Mouse (Mus musculus): ENCODE results near the gene Maff. TPM values are rescaled to one million over a fixed set of nuclear protein-coding genes. Genes with fewer than 3 reads are reported as not detected.
A peak's percentile ranks its signal among the peaks of the same experiment; 100 is the strongest.

Maff gene
- polyA plus RNA-seq, 1 experiment from 2014 or later, result 1.7 TPM

DNA sequence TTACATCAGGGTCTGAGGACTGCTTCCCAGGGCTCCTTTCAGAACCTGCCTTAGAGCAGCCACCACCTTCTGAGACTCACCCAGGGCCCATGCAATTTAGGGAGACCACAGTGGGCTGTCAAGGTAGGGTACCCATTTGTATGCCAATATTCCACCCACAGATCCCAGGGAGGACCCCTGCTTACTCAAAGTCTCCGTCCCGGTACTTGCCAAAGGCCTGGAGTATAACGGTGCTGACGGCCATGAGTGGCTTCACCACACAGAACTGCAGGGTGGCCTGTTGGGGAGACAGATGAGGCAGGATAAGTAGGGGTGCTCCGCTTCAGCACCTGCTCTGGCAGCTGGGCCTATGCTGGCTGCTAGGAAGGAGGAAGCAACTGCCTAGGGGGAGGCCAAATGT lies 20.0 kb downstream of the Maff start:
- no peak overlapping the region for H3K9ac ChIP-seq
- WGBS, result 84% methylated on average over 5 of the region's 5 CpGs
- no peak for ATAC-seq (ENCODE audit: extremely low read depth, insufficient number of reproducible peaks, low FRiP score, low TSS enrichment)
- H3K4me3 ChIP-seq, result no peak overlapping the region
- no peaks in the 10 kb centered on the region for H3K27me3 ChIP-seq (replicated peaks)
- H3K27ac ChIP-seq (replicated peaks), result no peak overlapping the region
- no peak overlapping the region for H3K4me2 ChIP-seq
- H3K9me3 ChIP-seq, result no peaks in the 10 kb centered on the region
- H3K36me3 ChIP-seq, result peaks cover 96% of the 10 kb centered on the region
- peaks cover 47% of the 10 kb centered on the region for H3K4me1 ChIP-seq

DNA sequence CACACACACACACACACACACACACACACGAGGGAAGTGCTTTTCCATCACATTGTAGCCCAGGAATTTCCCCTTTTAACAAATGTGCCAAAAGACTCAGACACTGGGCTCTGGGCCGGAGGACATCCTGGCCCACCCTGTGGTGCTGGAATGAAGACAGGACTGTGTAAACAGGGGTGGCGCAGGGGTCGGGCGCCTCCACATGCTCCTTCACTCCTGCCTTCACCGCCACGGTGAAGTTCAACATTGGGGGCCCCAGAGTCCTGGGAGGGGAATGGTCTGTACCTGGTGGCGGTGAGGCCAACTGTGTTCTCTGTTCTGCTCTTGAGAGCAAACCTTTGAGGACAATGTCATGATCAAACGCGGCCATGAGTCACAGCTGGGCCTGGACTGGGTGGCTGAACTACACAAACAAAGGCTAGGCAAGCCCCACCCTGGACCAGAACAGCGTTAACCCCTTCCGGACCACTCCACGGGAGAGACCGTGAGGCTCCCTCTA lies 21.9 kb downstream of the Maff start:
- H3K4me3 ChIP-seq, result no peak overlapping the region
- H3K27ac ChIP-seq (replicated peaks), result peak overlapping the region; percentile 80
- H3K36me3 ChIP-seq, result peaks cover 96% of the 10 kb centered on the region
- H3K27me3 ChIP-seq (replicated peaks), result no peaks in the 10 kb centered on the region
- H3K4me1 ChIP-seq, result peaks cover 40% of the 10 kb centered on the region
- no peak for ATAC-seq (ENCODE audit: extremely low read depth, insufficient number of reproducible peaks, low FRiP score, low TSS enrichment)
- H3K4me2 ChIP-seq, result peak overlapping the region; percentile 2; the same call in 1 of the 2 replicates
- peak overlapping the region; percentile 38; the same call in 1 of the 2 replicates for H3K9ac ChIP-seq
- 44% methylated on average over 14 of the region's 14 CpGs for WGBS
- no peaks in the 10 kb centered on the region for H3K9me3 ChIP-seq

DNA sequence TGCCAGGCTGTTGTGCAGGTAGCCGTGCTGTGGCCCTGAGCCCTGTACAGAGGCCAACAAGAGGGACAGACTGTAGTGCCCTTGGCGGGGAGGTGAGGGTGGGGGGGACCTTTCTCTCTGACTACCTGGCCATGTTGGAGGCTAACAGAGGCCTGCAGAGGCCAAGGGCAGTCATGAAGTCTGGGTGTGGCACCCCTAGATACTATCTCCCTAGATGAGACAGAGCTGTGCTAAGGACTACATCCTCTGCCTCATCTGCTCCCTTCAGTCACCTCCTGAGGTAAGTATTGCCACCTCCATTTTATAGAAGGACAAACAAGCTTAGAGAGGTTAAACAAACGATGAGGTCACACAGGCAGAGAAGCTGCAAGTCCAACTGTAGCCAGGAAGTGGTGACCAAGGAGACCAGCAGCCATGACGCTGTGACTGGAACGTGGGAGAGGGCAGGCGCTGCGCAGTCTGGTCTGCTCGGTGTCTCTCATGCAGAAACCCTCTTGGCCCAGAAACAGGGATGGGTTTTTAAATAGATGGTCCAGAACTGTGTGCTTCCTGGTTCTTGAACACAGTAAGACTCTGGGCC lies 22.5 kb downstream of the Maff start:
- 66% methylated on average over 8 of the region's 8 CpGs for WGBS
- no peak for ATAC-seq (ENCODE audit: extremely low read depth, insufficient number of reproducible peaks, low FRiP score, low TSS enrichment)
- 0 out of 2 replicates have a peak overlapping the region, but pooled peaks have one; percentile 20 for H3K9ac ChIP-seq
- H3K4me2 ChIP-seq, result no peak overlapping the region
- H3K36me3 ChIP-seq, result peaks cover 96% of the 10 kb centered on the region
- no peaks in the 10 kb centered on the region for H3K9me3 ChIP-seq
- H3K4me1 ChIP-seq, result peaks cover 34% of the 10 kb centered on the region
- H3K27me3 ChIP-seq (replicated peaks), result no peaks in the 10 kb centered on the region
- H3K27ac ChIP-seq (replicated peaks), result peak overlapping the region; percentile 80
- no peak overlapping the region for H3K4me3 ChIP-seq

DNA sequence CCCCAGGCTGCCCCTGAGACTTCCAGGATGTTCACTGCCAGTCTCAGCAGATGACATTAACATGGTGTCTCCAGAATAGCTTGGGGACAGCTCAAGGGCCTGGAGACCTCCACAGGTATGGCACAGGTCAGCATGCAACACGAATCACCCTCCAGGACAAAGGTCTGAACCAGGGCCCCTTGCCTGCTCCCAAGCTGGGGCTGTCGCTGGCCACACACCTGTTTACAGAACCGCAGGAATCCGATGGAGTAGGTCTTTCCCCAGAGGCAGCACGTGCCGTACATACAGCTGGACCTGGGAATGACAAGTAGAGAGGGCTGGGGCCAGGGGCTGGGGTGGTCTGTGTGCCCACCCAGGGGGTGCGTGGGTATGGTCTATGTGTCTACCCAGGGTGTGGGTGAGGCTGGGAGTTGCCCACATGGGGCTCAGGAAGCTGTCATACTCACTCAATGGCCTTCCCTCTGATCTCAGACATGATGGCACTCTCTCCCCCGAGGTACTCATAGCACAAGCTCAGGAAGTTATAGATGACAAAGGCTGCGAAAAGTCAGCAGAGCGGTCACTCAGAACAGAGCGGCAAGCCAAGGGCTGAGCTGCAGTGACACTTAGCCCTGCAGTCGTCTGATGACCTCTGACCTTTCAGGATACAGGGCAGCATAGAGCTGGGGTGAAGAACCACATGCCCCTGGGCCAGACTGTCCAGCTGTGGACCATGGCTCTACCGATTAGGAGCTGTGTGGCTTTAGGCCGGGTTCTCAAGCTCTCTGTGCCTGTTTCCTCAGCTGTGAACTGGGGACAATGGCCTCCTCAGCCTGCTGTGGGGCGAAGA lies 23.2 kb downstream of the Maff start:
- peak overlapping the region; percentile 80; the same call in 1 of the 2 replicates for H3K27ac ChIP-seq (replicated peaks)

DNA sequence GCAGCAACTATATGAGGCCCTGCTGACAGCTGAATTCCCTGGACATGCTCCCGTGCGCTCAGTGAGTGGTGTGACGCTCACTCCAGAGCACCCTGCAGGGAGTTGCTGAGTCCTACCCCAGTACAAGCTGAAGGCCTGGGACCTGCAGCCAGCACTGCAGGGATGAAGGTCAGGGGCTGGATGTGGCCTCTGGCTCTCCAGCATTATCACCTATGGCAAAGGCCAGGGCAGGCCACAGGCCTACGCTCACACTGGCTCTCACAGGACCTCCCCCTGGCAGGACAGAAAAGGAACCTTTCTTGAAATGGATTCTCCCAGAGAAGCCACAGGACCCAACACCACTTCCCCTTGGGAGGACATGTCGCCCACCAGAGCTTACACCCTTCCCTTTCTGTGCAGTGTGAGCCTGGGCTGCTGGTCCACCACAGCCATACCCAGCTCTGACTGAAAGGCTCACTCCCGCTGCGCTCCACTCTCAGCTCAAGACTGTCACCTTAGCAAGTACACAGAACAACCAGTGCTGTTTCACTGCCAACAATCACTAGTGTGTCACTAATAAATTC lies 23.9 kb downstream of the Maff start:
- WGBS, result 73% methylated on average over 7 of the region's 7 CpGs
- peak overlapping the region; percentile 48 for H3K9ac ChIP-seq

More for the DNA sequence above, 23.2 kb downstream of the Maff start:
- Histone ChIP-seq H3K4me1 (peaks cover 27% of the 10 kb centered on the region), H3K27me3 (replicated peaks) (no peaks in the 10 kb centered on the region), H3K4me2 (no peak overlapping the region), H3K9me3 (no peaks in the 10 kb centered on the region), H3K36me3 (peaks cover 94% of the 10 kb centered on the region), H3K4me3 (no peak overlapping the region), H3K9ac (peak overlapping the region; percentile 48; the same call in 1 of the 2 replicates)
- WGBS, result 72% methylated on average over 15 of the region's 15 CpGs
- ATAC-seq (ENCODE audit: extremely low read depth, insufficient number of reproducible peaks, low FRiP score, low TSS enrichment), result no peak

DNA sequence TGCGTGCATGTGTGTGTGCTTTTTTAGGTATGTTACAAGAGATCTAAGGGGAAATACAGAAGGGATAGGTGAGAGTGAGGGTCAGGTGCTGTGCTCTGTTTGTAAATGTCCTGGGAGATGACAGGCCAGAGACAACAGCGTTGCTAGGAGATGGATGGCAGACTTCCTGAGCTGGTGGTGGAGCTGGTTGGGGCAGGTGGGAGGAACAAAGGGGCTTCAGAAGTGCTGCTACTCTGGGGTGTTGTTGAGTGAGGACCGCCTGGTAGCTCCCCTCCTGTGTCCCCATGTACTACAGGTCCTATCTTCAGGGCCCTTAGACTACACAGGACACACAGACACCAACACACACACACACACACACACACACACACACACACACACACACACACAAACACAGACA lies 28.3 kb downstream of the Maff start:
- peaks cover 27% of the 10 kb centered on the region for H3K4me1 ChIP-seq
- H3K4me2 ChIP-seq, result no peak overlapping the region
- H3K27me3 ChIP-seq (replicated peaks), result no peaks in the 10 kb centered on the region
- 60% methylated on average over 3 of the region's 3 CpGs for WGBS
- peaks cover 83% of the 10 kb centered on the region for H3K36me3 ChIP-seq
- no peak for ATAC-seq (ENCODE audit: extremely low read depth, insufficient number of reproducible peaks, low FRiP score, low TSS enrichment)
- H3K4me3 ChIP-seq, result no peak overlapping the region
- H3K9me3 ChIP-seq, result no peaks in the 10 kb centered on the region
- no peak overlapping the region for H3K9ac ChIP-seq
- no peak overlapping the region for H3K27ac ChIP-seq (replicated peaks)

More for the DNA sequence above, 23.9 kb downstream of the Maff start:
- Histone ChIP-seq H3K4me1 (peaks cover 27% of the 10 kb centered on the region), H3K9me3 (no peaks in the 10 kb centered on the region), H3K27me3 (replicated peaks) (no peaks in the 10 kb centered on the region), H3K27ac (replicated peaks) (no peak overlapping the region), H3K4me3 (no peak overlapping the region), H3K4me2 (no peak overlapping the region), H3K36me3 (peaks cover 94% of the 10 kb centered on the region)
- no peak for ATAC-seq (ENCODE audit: extremely low read depth, insufficient number of reproducible peaks, low FRiP score, low TSS enrichment)

DNA sequence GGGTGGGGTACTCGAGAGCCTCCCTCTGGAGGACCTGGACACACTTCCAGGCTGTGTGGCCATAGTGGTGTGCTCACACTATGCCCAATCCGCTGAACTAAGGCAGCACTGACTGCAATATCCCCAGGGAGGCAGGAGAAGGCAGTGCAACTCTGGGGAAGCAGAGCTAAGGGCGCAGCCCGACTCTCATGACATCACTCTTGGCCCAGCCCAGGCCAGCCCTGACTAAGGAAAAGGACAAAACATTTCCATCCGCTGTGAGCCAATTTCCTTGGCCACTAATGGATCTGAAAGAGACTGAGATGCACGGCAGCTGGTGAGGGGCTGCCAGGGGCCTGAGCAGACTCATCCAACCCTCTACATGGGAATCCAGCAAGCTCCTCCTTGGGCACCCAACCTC lies 31.3 kb downstream of the Maff start:
- no peaks in the 10 kb centered on the region for H3K9me3 ChIP-seq
- H3K4me1 ChIP-seq, result peaks cover 49% of the 10 kb centered on the region
- peak overlapping the region; percentile 37; the same call in 1 of the 2 replicates for H3K9ac ChIP-seq
- peaks cover 58% of the 10 kb centered on the region for H3K36me3 ChIP-seq
- H3K4me2 ChIP-seq, result no peak overlapping the region
- H3K27me3 ChIP-seq (replicated peaks), result no peaks in the 10 kb centered on the region
- no peak overlapping the region for H3K4me3 ChIP-seq
- peak overlapping the region; percentile 45; the same call in 1 of the 2 replicates for H3K27ac ChIP-seq (replicated peaks)
- 67% methylated on average over 6 of the region's 6 CpGs for WGBS
- ATAC-seq (ENCODE audit: extremely low read depth, insufficient number of reproducible peaks, low FRiP score, low TSS enrichment), result no peak

DNA sequence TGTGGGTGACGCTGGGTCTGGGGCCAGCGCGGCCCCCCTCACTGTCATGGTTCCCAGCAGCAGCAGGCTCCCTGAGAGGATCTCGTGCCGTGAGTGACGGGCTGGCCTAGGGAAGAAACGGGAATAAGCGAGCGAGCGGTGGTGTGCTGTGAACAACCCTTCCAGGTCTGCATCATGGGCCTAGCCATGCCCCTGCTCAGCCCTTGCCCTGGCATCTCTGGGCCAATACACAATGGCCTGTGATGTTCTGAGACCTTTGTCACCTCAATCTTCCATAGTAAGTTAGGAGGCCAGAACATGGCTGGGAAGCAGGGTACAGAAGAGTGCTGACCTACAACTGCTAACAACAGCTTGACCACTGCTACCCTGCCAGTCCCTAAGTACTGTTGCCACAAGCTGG lies 32.2 kb downstream of the Maff start:
- Histone ChIP-seq H3K4me1 (peaks cover 57% of the 10 kb centered on the region), H3K27ac (replicated peaks) (0 out of 2 replicates have a peak overlapping the region, but pooled peaks have one; percentile 45), H3K9me3 (no peaks in the 10 kb centered on the region), H3K27me3 (replicated peaks) (no peaks in the 10 kb centered on the region), H3K4me3 (no peak overlapping the region), H3K9ac (no peak overlapping the region), H3K4me2 (no peak overlapping the region), H3K36me3 (peaks cover 54% of the 10 kb centered on the region)
- ATAC-seq (ENCODE audit: extremely low read depth, insufficient number of reproducible peaks, low FRiP score, low TSS enrichment), result no peak
- 90% methylated on average over 10 of the region's 10 CpGs for WGBS

DNA sequence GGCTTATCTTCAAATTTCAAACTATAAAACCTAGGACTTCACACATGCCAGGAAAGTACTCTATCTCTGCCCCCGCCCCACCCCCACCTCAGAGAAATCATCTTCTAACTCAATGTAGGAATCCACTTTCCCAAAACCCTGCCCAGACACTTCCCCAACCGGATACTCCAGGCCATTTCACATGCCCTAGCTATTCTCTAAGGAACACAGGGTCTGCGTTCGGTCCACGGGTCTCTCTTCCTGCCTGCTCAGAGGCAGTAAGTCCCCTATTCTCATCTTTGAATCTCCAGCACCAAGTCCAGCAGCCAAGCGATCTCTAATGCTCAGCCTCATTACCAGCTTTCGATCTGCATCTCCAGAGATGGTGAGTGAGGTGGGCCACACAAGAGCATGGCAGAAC lies 33.2 kb downstream of the Maff start:
- Histone ChIP-seq H3K27ac (replicated peaks) (peak overlapping the region; percentile 96; the same call in 1 of the 2 replicates), H3K4me3 (no peak overlapping the region), H3K4me1 (peaks cover 57% of the 10 kb centered on the region)

DNA sequence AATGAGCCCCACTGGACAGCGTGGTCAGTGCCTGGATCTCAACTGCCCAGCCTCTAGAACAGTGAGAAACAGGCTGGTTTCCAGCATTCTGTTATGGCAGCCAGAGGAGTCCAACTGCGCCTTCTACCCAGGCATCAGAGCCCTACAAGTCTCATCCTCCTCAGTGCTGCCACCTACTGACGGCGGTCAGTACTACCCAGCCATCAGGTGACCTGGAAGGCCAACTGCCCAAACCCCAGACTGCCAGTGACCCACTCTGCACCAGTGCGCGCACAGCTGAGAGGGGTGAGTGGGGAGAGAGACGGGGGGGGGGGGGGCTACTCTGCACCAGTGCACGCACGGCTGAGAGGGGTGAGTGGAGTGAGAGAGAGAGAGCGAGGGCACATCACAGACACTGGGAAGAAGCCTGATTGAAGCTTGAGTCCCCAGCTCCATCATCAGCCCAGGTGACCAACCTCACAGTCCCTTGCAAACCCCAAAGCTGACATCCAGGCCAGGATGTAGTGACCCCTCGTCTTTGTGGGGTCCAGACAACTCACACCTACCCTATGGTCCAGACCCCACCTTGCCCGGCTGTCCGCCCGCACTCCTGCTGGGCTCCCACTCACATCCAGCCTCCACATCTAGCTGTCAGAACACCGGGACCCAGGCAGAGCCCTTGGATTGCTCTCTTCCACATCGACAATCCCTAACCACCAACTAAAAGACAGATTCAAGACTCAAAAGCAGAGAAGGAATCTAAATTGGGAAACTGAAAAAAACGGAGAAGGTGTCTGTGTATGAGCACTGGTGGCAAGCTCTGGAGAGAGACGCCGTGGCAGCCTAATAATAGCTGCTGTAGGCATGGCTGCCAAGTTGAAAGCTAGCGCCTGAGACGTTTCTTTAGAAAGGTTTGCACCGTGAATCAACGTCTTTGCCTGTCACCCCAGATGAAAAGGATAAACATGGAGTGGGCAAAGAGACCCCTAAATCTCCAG lies 34.3 kb downstream of the Maff start:
- peak overlapping the region; percentile 29 for H3K4me3 ChIP-seq
- no peaks in the 10 kb centered on the region for H3K27me3 ChIP-seq (replicated peaks)
- 33% methylated on average over 22 of the region's 23 CpGs for WGBS
- peak overlapping the region; percentile 96 for H3K27ac ChIP-seq (replicated peaks)
- peak overlapping the region; percentile 73 for H3K9ac ChIP-seq
- H3K9me3 ChIP-seq, result no peaks in the 10 kb centered on the region
- no peak; the same call in 1 of the 2 replicates for ATAC-seq (ENCODE audit: extremely low read depth, insufficient number of reproducible peaks, low FRiP score, low TSS enrichment)
- peaks cover 57% of the 10 kb centered on the region for H3K4me1 ChIP-seq
- peaks cover 54% of the 10 kb centered on the region for H3K36me3 ChIP-seq
- H3K4me2 ChIP-seq, result peak overlapping the region; percentile 65

More for the DNA sequence above, 33.2 kb downstream of the Maff start:
- ATAC-seq (ENCODE audit: extremely low read depth, insufficient number of reproducible peaks, low FRiP score, low TSS enrichment), result no peak
- Histone ChIP-seq H3K36me3 (peaks cover 55% of the 10 kb centered on the region), H3K4me2 (no peak overlapping the region), H3K9me3 (no peaks in the 10 kb centered on the region), H3K27me3 (replicated peaks) (no peaks in the 10 kb centered on the region), H3K9ac (no peak overlapping the region)
- WGBS, result 82% methylated on average over 7 of the region's 7 CpGs

All from heart, embryonic 13.5 days (tissue).